Mouse (Mus musculus): Measurements from ENCODE around the gene Olfr437. TPM values are rescaled to one million over a fixed set of nuclear protein-coding genes. Genes with fewer than 3 reads are reported as not detected.
"Not testable (repeated sequence)": the region's sequence is repeated elsewhere in the genome, so short reads cannot be mapped to it uniquely, and the experiment has no call there.

Olfr437 gene
- polyA plus RNA-seq (2016; fragmentation: Nextera tagmentation; extraction: Ambion mirVana), result not detected in 2 replicates

DNA sequence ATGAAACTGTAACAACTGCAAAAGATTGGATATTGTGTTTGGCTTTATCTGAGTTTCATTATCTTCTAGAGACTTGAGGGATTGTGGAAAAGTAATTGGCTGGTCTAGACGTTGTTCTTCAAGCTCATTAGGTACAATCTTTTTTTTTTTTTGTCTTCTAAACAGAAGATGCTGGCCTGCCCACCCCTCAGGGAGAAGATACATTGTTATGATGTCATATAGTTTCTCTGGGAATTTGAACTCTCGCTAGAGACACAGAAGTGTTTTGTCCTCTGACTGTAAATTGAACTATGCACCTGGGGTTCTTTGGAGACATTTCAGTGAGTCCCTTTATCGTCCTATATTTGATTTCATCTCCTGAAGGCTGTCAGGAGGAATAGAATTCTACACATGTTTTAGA is at the start of gene Olfr437:
Olfr437 (plus strand) TSS at position 301 of the 400 bp plus-strand sequence.
- ATAC-seq (ENCODE audit: insufficient number of reproducible peaks, low FRiP score), result no peak
- 61% methylated on average over 3 of the region's 3 CpGs for WGBS
- no peak within 1 kb of the TSS for H3K4me2 ChIP-seq
- no peaks in the 10 kb centered on the region for H3K27me3 ChIP-seq (replicated peaks)
- no peaks in the 10 kb centered on the region for H3K36me3 ChIP-seq
- H3K4me3 ChIP-seq, result no peak within 1 kb of the TSS
- H3K4me1 ChIP-seq (replicated peaks), result no peaks in the 10 kb centered on the region
- no peaks in the 10 kb centered on the region for H3K9me3 ChIP-seq (replicated peaks)
- H3K27ac ChIP-seq (ENCODE audit: poor library complexity, severe bottlenecking), result no peak within 1 kb of the TSS
- H3K9ac ChIP-seq, result no peak within 1 kb of the TSS

DNA sequence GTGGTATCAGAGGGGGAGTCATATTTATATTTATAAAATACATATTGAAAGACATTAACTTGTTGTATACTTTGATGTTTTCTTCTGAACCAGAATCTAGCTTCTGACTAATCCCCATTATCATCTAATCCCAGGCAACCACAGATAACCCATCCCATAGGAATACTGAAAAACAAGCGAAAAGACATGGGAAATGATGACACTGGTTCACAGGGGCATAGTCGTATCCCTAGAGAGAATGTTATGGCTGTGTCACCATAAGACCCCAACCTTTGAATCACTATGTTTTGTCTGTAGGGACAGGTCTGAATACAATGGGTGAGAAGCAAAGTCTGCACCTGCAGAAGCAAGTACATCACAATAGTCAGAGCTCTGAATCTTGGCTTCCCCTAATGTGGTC is 16.8 kb upstream of the Olfr437 start, which contains the start of gene Olfr237-ps1:
Olfr237-ps1 (plus strand) TSS at position 301 of the 400 bp plus-strand sequence.
- not testable (repeated sequence) for H3K9ac ChIP-seq; H3K9me3 ChIP-seq (replicated peaks); ATAC-seq (ENCODE audit: insufficient number of reproducible peaks, low FRiP score); H3K4me2 ChIP-seq; H3K36me3 ChIP-seq; H3K27me3 ChIP-seq (replicated peaks); H3K4me3 ChIP-seq; H3K27ac ChIP-seq (ENCODE audit: poor library complexity, severe bottlenecking); H3K4me1 ChIP-seq (replicated peaks)
- 77% methylated on average over 2 of the region's 2 CpGs for WGBS

DNA sequence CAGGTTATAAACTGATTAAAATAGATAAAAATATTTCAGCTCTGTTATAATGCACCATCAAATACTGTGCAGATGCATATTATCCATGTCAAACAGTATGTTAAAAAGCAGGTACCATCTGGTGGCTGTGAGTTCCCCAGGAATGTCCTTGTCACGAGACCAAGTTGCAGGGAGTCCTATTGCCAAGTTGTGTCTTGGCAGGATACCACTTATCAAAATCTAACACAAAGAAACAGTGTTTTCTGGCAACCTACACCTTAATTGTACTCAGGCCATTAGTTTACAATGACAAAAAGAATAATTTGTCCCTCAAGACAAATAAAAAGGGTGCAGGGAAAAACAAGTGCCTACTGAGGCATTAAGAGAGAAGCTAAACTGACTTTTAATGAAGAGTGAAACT is 3.6 kb upstream of the Olfr437 start:
- Histone ChIP-seq H3K36me3 (no peaks in the 10 kb centered on the region), H3K4me2 (no peak overlapping the region), H3K9ac (no peak overlapping the region), H3K27ac (ENCODE audit: poor library complexity, severe bottlenecking) (no peak overlapping the region), H3K9me3 (replicated peaks) (no peaks in the 10 kb centered on the region), H3K4me3 (no peak overlapping the region), H3K4me1 (replicated peaks) (no peaks in the 10 kb centered on the region), H3K27me3 (replicated peaks) (no peaks in the 10 kb centered on the region)
- ATAC-seq (ENCODE audit: insufficient number of reproducible peaks, low FRiP score), result no peak
- 66% methylated on average over 1 of the region's 1 CpGs for WGBS

- no peak overlapping the region for H3K4me2 ChIP-seq
- no peak for ATAC-seq (ENCODE audit: insufficient number of reproducible peaks, low FRiP score)
- H3K27ac ChIP-seq (ENCODE audit: poor library complexity, severe bottlenecking), result no peak overlapping the region
- no peaks in the 10 kb centered on the region for H3K4me1 ChIP-seq (replicated peaks)
- H3K27me3 ChIP-seq (replicated peaks), result no peaks in the 10 kb centered on the region
- H3K9me3 ChIP-seq (replicated peaks), result no peaks in the 10 kb centered on the region
- H3K36me3 ChIP-seq, result no peaks in the 10 kb centered on the region
- H3K4me3 ChIP-seq, result no peak overlapping the region
- WGBS, result 83% methylated on average over 4 of the region's 4 CpGs
- no peak overlapping the region for H3K9ac ChIP-seq
Observed at GRCm38 (mm10) chr6:43167246-43167645, 4.2 kb downstream of the Olfr437 start.

GRCm38 (mm10) chr6:43171840-43172239 is 8.8 kb downstream of the Olfr437 start, which contains the start of gene Olfr13:
Olfr13 (plus strand) TSS chr6:43172140.
- Histone ChIP-seq H3K4me1 (replicated peaks) (no peaks in the 10 kb centered on the region), H3K36me3 (no peaks in the 10 kb centered on the region), H3K27ac (ENCODE audit: poor library complexity, severe bottlenecking) (no peak within 1 kb of the TSS), H3K27me3 (replicated peaks) (no peaks in the 10 kb centered on the region), H3K9me3 (replicated peaks) (no peaks in the 10 kb centered on the region), H3K4me2 (no peak within 1 kb of the TSS), H3K4me3 (no peak within 1 kb of the TSS), H3K9ac (no peak within 1 kb of the TSS)
- WGBS, result 70% methylated on average over 4 of the region's 4 CpGs
- ATAC-seq (ENCODE audit: insufficient number of reproducible peaks, low FRiP score), result no peak

DNA sequence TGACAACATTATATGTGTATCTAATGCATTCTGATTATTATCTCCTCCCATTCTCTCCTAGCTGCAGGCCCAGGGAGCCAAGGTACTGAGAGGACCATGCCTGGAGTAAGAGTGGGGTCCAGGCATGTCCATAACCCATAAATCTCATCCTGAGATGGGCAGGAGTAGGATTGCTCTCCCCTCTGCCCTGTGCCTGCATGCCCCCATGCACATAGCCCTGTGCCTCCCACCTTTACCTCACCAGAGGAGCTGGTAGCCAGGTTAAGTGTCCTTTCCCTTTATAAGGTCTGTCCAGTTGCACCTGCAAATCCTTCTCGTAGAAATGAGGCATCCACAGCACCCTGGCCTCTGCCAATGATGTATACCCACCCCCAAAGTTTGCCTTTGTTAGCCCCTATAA is 15.0 kb downstream of the Olfr437 start:
- H3K4me3 ChIP-seq, result no peak overlapping the region
- H3K9me3 ChIP-seq (replicated peaks), result no peaks in the 10 kb centered on the region
- no peak for ATAC-seq (ENCODE audit: insufficient number of reproducible peaks, low FRiP score)
- no peaks in the 10 kb centered on the region for H3K36me3 ChIP-seq
- no peak overlapping the region for H3K9ac ChIP-seq
- H3K4me1 ChIP-seq (replicated peaks), result no peaks in the 10 kb centered on the region
- H3K27me3 ChIP-seq (replicated peaks), result no peaks in the 10 kb centered on the region
- no peak overlapping the region for H3K4me2 ChIP-seq
- H3K27ac ChIP-seq (ENCODE audit: poor library complexity, severe bottlenecking), result no peak overlapping the region
- WGBS, result 62% methylated on average over 1 of the region's 1 CpGs

- no peak overlapping the region for H3K4me2 ChIP-seq
- ATAC-seq (ENCODE audit: insufficient number of reproducible peaks, low FRiP score), result no peak
- H3K9ac ChIP-seq, result no peak overlapping the region
- H3K9me3 ChIP-seq (replicated peaks), result no peaks in the 10 kb centered on the region
- WGBS, result 61% methylated on average over 6 of the region's 6 CpGs
- no peaks in the 10 kb centered on the region for H3K4me1 ChIP-seq (replicated peaks)
- H3K4me3 ChIP-seq, result no peak overlapping the region
- H3K36me3 ChIP-seq, result no peaks in the 10 kb centered on the region
- no peak overlapping the region for H3K27ac ChIP-seq (ENCODE audit: poor library complexity, severe bottlenecking)
- H3K27me3 ChIP-seq (replicated peaks), result no peaks in the 10 kb centered on the region
Observed at GRCm38 (mm10) chr6:43178584-43179501, 15.8 kb downstream of the Olfr437 start.

GRCm38 (mm10) chr6:43190986-43191385 is 27.9 kb downstream of the Olfr437 start:
- Histone ChIP-seq H3K27ac (ENCODE audit: poor library complexity, severe bottlenecking) (no peak overlapping the region), H3K36me3 (no peaks in the 10 kb centered on the region), H3K27me3 (replicated peaks) (no peaks in the 10 kb centered on the region), H3K9ac (no peak overlapping the region), H3K4me3 (no peak overlapping the region), H3K4me1 (replicated peaks) (no peaks in the 10 kb centered on the region), H3K4me2 (no peak overlapping the region), H3K9me3 (replicated peaks) (no peaks in the 10 kb centered on the region)
- 81% methylated on average over 3 of the region's 3 CpGs for WGBS
- ATAC-seq (ENCODE audit: insufficient number of reproducible peaks, low FRiP score), result no peak

- Histone ChIP-seq H3K27ac (ENCODE audit: poor library complexity, severe bottlenecking) (no peak within 1 kb of the TSS), H3K4me2 (no peak within 1 kb of the TSS), H3K27me3 (replicated peaks) (no peaks in the 10 kb centered on the region), H3K9me3 (replicated peaks) (no peaks in the 10 kb centered on the region), H3K4me3 (no peak within 1 kb of the TSS), H3K9ac (no peak within 1 kb of the TSS), H3K36me3 (no peaks in the 10 kb centered on the region), H3K4me1 (replicated peaks) (no peaks in the 10 kb centered on the region)
- no peak for ATAC-seq (ENCODE audit: insufficient number of reproducible peaks, low FRiP score)
Observed at GRCm38 (mm10) chr6:43196781-43197180, 33.7 kb downstream of the Olfr437 start, which contains the start of gene Olfr435. Olfr435 (plus strand) TSS chr6:43197146.

GRCm38 (mm10) chr6:43198094-43198493 is 35.0 kb downstream of the Olfr437 start:
- no peaks in the 10 kb centered on the region for H3K36me3 ChIP-seq
- ATAC-seq (ENCODE audit: insufficient number of reproducible peaks, low FRiP score), result no peak
- 55% methylated on average over 3 of the region's 3 CpGs for WGBS

DNA sequence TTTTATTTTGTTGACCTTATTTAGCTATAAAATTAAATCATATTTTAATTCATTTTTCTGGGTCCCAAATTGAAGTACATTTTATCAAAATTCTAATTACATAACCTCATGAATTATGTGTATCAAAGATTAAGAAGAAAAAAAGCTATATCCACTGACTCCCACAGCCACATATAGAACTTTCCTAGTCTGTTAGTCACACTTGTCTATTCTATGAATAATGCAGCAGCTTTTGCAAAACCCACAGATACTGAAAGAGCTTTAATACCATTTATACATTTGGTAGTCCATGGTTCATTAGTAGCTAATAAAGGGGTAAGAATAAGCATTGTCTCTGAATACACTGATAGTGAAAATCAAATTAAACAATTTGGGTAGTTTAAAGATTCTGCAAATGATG is 39.7 kb downstream of the Olfr437 start:
- no peaks in the 10 kb centered on the region for H3K36me3 ChIP-seq
- no peaks in the 10 kb centered on the region for H3K27me3 ChIP-seq (replicated peaks)
- no peaks in the 10 kb centered on the region for H3K9me3 ChIP-seq (replicated peaks)
- no peak overlapping the region for H3K4me2 ChIP-seq
- H3K4me3 ChIP-seq, result no peak overlapping the region
- no peak overlapping the region for H3K27ac ChIP-seq (ENCODE audit: poor library complexity, severe bottlenecking)
- H3K9ac ChIP-seq, result no peak overlapping the region
- no peaks in the 10 kb centered on the region for H3K4me1 ChIP-seq (replicated peaks)
- no peak for ATAC-seq (ENCODE audit: insufficient number of reproducible peaks, low FRiP score)

More at GRCm38 (mm10) chr6:43198094-43198493, 35.0 kb downstream of the Olfr437 start:
- no peak overlapping the region for H3K4me3 ChIP-seq
- H3K4me2 ChIP-seq, result no peak overlapping the region
- no peak overlapping the region for H3K27ac ChIP-seq (ENCODE audit: poor library complexity, severe bottlenecking)
- no peaks in the 10 kb centered on the region for H3K4me1 ChIP-seq (replicated peaks)
- no peaks in the 10 kb centered on the region for H3K9me3 ChIP-seq (replicated peaks)
- H3K9ac ChIP-seq, result no peak overlapping the region
- H3K27me3 ChIP-seq (replicated peaks), result no peaks in the 10 kb centered on the region
